Mouse (Mus musculus) neural tube, embryonic 14.5 days (tissue): ENCODE results near the gene Mpped2. TPM values are rescaled to one million over a fixed set of nuclear protein-coding genes. Genes with fewer than 3 reads are reported as not detected.

Experiments used
- ATAC-seq: fragments of 200-750 bp; cut with Nextera tagmentation; 2 replicates; pipeline ENCODE4 v1.8.0; 2017; ENCODE audit warnings: low read depth, mild to moderate bottlenecking, moderate TSS enrichment, moderate library complexity
- H3K27ac ChIP-seq: fragments of 300-500 bp; sonication (generic); 2 replicates; pipeline ENCODE4 v1.5.1; 2014; ENCODE audit warnings: low read depth, mild to moderate bottlenecking, control low read depth, low read length, moderate library complexity, mixed read lengths
- H3K27me3 ChIP-seq: fragments of 300-500 bp; sonication (generic); 2 replicates; pipeline ENCODE4 v1.6.1; 2014; ENCODE audit warnings: low read length; ENCODE audit not compliant: control insufficient read depth, insufficient read depth
- H3K36me3 ChIP-seq: fragments of 300-500 bp; sonication (generic); 2 replicates; pipeline ENCODE4 v1.6.1; 2014; ENCODE audit warnings: low read length, mixed read lengths; ENCODE audit not compliant: control insufficient read depth, insufficient read depth
- H3K4me1 ChIP-seq: fragments of 300-500 bp; sonication (generic); 2 replicates; pipeline ENCODE4 v1.6.1; 2014; ENCODE audit warnings: low read length; ENCODE audit not compliant: control insufficient read depth, insufficient read depth
- H3K4me2 ChIP-seq: fragments of 300-500 bp; sonication (generic); 2 replicates; pipeline ENCODE4 v1.6.1; 2014; ENCODE audit warnings: mild to moderate bottlenecking, low read depth, low read length, control low read depth
- H3K4me3 ChIP-seq: fragments of 300-500 bp; sonication (generic); 2 replicates; pipeline ENCODE4 v1.5.1; 2014; ENCODE audit warnings: low read depth, low read length, control low read depth, mixed read lengths
- H3K9ac ChIP-seq: fragments of 300-500 bp; sonication (generic); replicated peaks from 2 replicates; pipeline ENCODE4 v1.6.1; 2014; ENCODE audit warnings: low read depth, mild to moderate bottlenecking, control low read depth, low read length, mixed read lengths
- H3K9me3 ChIP-seq: fragments of 300-500 bp; sonication (generic); 2 replicates; pipeline ENCODE4 v1.6.1; 2016; ENCODE audit warnings: low read length; ENCODE audit not compliant: control insufficient read depth
- WGBS: fragments of 180-500 bp; shearing (Covaris S2); extraction: QIAGEN DNeasy Blood & Tissue Kit; methylation state at CpG from one replicate; pipeline ENCODE4 v1.1.7; 2014; 5-methylcytosine and 5-hydroxymethylcytosine counted together
- polyA plus RNA-seq: library from polyadenylated mRNA; unstranded; fragments of >200 nt; fragmentation: Nextera tagmentation; extraction: Ambion mirVana; gene quantifications from 2 replicates; pipeline ENCODE4 v1.2.1, GENCODE M21; 2014

Gene Mpped2
- polyA plus RNA-seq, 1 experiment from 2014 or later, result 239 TPM

GRCm38 (mm10) chr2:106772643-106773042, 79.6 kb downstream of the Mpped2 start:
- Histone ChIP-seq H3K27me3 (no peaks in the 10 kb centered on the region), H3K9ac (no peak overlapping the region), H3K4me3 (no peak overlapping the region), H3K9me3 (no peaks in the 10 kb centered on the region), H3K4me1 (no peaks in the 10 kb centered on the region; the same call in 1 of the 2 replicates), H3K27ac (no peak overlapping the region), H3K4me2 (no peak overlapping the region), H3K36me3 (no peaks in the 10 kb centered on the region)
- ATAC-seq, result no peak
- 46% methylated on average over 5 of the region's 5 CpGs for WGBS

DNA sequence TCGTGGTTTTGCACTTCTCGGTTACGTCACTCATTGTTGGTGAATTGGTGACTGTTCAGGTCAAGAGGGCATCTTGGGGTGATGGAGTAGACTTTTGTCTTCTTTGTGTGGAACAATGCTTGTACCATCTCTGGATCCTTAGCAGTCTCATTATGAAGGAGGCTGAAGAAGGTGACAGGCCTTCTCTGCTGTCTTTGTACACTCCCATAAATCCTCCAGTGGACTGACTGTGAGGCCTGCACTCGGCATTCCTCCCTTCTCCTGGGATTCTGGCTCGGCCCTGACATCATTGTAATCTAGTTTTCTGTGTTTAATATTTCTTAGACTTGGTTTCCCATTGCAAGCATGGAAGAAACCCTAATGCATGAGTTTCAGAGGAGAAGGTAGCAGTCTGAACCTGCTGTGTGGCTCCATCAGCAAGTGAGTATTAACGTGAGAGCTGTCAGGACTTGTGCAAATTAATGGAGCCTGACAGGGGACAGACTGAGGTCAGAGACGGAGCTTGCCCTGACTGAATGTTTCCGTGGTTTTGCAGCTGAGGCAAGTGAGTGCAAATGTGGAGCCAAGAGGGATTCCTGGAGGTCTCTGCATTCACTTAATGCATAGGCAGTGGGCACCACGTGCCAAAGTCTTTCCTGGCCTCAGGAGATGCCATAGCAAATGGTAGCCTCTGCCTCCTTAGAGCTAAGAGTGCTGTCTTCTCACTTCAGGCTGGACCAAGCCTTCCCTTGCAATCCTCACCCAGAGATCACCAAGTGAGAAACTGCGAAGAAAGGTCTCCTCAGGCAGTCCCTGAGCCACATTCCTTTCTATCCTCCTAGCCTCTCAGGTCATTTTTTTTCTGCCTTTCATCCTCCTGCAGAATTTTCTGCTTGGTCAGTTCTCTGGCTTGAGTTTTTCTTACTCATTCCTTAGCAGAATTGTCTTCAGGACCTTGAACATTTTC, 81.5 kb downstream of the Mpped2 start:
- WGBS, result 24% methylated on average over 10 of the region's 10 CpGs

DNA sequence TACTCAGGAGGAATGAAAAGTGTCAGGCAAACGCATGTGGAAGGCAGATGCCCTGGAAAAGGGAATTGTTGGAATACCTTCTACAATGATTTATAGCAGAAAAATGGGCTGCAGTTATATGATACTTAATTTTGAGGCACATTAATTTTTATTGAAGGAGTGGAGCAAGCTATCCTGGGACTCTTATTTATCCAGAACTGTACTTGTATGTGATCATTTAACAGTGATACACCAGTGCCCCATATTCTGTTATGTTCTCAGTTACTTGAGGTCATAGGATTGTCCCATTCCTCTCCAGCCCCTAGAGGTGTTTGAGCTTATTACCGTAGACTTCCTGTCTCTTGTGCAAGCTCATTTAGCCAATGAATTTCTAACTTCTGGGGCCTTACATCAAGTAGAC, 82.9 kb downstream of the Mpped2 start:
- WGBS, result 52% methylated on average over 2 of the region's 2 CpGs

More for the DNA sequence above, 81.5 kb downstream of the Mpped2 start:
- H3K27ac ChIP-seq, result peak overlapping the region; percentile 12; the same call in 1 of the 2 replicates
- H3K36me3 ChIP-seq, result no peaks in the 10 kb centered on the region
- no peaks in the 10 kb centered on the region for H3K9me3 ChIP-seq
- H3K27me3 ChIP-seq, result no peaks in the 10 kb centered on the region
- no peak overlapping the region for H3K9ac ChIP-seq
- no peak overlapping the region for H3K4me2 ChIP-seq
- no peak for ATAC-seq
- no peak overlapping the region for H3K4me3 ChIP-seq
- H3K4me1 ChIP-seq, result no peaks in the 10 kb centered on the region; the same call in 1 of the 2 replicates

DNA sequence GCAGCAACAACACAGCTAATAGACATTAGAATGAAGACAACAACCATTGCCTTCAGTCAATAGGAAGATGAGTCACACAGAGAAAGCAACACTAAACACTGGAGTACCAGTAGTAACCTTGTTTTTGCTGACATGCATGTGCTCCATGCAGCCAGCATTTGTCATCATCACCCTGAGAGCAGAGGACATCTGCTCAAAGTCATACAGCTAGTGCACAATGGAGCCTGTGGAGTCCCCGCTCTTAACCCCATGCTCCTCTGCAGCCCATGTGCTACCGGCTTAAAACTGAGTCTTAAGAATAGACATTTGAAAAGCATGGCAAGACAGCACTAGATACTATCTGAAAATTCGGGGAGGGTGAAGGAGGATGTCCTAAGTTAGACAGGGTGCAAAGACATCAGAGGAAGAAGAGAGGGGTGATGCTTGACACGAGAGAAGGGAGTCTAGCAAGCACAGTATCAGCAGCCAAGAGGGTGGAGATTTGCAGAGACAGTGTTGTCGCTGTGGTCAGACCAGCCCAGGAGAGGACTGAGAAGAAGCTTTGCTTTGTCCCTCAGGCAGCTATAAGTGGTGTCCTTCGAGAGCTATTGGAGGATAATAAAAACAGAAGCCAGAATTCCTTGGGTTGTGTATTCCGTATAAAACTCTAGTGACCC, 85.9 kb downstream of the Mpped2 start:
- no peak for ATAC-seq
- H3K4me1 ChIP-seq, result peaks cover 10% of the 10 kb centered on the region
- 85% methylated on average over 7 of the region's 7 CpGs for WGBS

More for the DNA sequence above, 82.9 kb downstream of the Mpped2 start:
- peaks cover 2% of the 10 kb centered on the region; the same call in 1 of the 2 replicates for H3K4me1 ChIP-seq
- no peak for ATAC-seq
- H3K9me3 ChIP-seq, result no peaks in the 10 kb centered on the region
- H3K9ac ChIP-seq, result no peak overlapping the region
- H3K36me3 ChIP-seq, result no peaks in the 10 kb centered on the region
- no peaks in the 10 kb centered on the region for H3K27me3 ChIP-seq
- H3K4me2 ChIP-seq, result no peak overlapping the region
- no peak overlapping the region for H3K27ac ChIP-seq
- no peak overlapping the region for H3K4me3 ChIP-seq

GRCm38 (mm10) chr2:106781181-106782179, 88.4 kb downstream of the Mpped2 start:
- H3K36me3 ChIP-seq, result no peaks in the 10 kb centered on the region
- no peaks in the 10 kb centered on the region for H3K27me3 ChIP-seq
- no peak overlapping the region for H3K4me3 ChIP-seq
- H3K4me1 ChIP-seq, result peaks cover 10% of the 10 kb centered on the region
- no peak for ATAC-seq
- no peak overlapping the region for H3K9ac ChIP-seq
- H3K4me2 ChIP-seq, result no peak overlapping the region
- 75% methylated on average over 26 of the region's 26 CpGs for WGBS
- H3K27ac ChIP-seq, result peak overlapping the region; percentile 30
- no peaks in the 10 kb centered on the region for H3K9me3 ChIP-seq

More for the DNA sequence above, 85.9 kb downstream of the Mpped2 start:
- no peaks in the 10 kb centered on the region for H3K36me3 ChIP-seq
- no peaks in the 10 kb centered on the region for H3K27me3 ChIP-seq
- H3K4me2 ChIP-seq, result no peak overlapping the region
- H3K27ac ChIP-seq, result no peak overlapping the region
- no peak overlapping the region for H3K4me3 ChIP-seq
- no peaks in the 10 kb centered on the region for H3K9me3 ChIP-seq
- no peak overlapping the region for H3K9ac ChIP-seq

DNA sequence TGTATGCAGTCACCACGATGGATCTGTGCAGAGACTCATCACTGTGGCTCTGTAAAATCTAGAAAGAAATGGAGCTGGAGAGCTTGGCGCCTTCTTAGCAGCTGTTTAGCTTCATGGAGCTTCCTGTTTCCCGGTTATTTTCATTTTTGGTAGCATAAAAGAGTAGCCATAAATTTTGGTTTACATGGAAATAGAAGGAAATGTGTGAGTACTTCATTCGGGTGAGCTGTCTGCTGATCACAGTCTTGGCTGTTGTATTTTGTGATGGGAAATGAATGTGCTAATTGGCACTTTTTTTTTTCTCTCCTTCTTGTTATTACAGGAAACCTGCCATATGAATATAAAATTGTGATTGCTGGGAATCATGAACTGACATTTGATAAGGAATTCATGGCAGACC, 90.2 kb downstream of the Mpped2 start:
- H3K27ac ChIP-seq, result no peak overlapping the region
- no peaks in the 10 kb centered on the region for H3K36me3 ChIP-seq
- ATAC-seq, result no peak
- H3K9me3 ChIP-seq, result no peaks in the 10 kb centered on the region
- H3K4me2 ChIP-seq, result no peak overlapping the region
- H3K4me1 ChIP-seq, result peaks cover 10% of the 10 kb centered on the region
- WGBS, result 69% methylated on average over 4 of the region's 4 CpGs
- H3K27me3 ChIP-seq, result no peaks in the 10 kb centered on the region
- H3K9ac ChIP-seq, result no peak overlapping the region
- no peak overlapping the region for H3K4me3 ChIP-seq

DNA sequence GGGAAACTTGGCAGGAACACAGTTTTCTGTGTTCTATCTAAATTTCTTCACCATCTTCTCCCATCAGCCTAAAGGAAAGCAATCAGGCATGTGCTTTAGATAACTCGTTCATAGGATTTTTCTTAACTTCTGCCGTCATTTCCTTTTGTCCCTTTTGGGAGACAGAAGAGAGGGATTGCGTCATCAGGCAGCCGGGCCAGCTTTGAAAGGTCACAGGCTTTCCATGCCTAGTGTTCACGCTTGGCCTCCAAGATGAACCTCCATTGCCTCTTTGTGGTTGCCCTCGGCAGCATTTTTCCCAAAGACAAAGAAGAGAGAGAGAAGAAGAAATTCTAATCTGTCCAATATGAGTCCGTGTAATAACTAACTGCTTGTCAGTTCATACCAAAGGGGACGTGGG, 95.0 kb downstream of the Mpped2 start:
- Histone ChIP-seq H3K4me3 (no peak overlapping the region), H3K27ac (no peak overlapping the region), H3K36me3 (no peaks in the 10 kb centered on the region), H3K4me2 (no peak overlapping the region), H3K9me3 (no peaks in the 10 kb centered on the region), H3K4me1 (no peaks in the 10 kb centered on the region), H3K27me3 (no peaks in the 10 kb centered on the region), H3K9ac (no peak overlapping the region)
- 18% methylated on average over 8 of the region's 8 CpGs for WGBS
- no peak for ATAC-seq

DNA sequence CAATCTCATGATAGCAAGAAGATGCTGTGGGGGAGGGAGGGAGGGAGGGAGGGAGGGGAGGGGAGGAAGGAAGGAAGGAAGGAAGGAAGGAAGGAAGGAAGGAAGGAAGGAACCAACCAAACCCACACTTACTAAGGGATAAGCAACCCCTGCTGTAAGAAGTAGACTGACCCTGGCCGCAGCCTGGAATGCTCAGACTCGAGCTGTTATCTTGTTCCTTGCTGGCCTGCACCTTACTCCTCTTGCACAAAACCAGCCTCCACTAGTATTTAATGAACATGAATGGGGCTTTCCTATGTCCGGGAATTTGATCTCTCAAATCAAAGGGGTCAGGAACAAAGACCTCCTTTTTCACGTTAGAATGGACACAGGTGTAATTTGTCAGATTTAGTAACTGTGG, 95.5 kb downstream of the Mpped2 start:
- H3K9me3 ChIP-seq, result no peaks in the 10 kb centered on the region
- no peaks in the 10 kb centered on the region for H3K4me1 ChIP-seq
- no peak overlapping the region for H3K4me2 ChIP-seq
- H3K27me3 ChIP-seq, result no peaks in the 10 kb centered on the region
- no peak overlapping the region for H3K27ac ChIP-seq
- no peak overlapping the region for H3K9ac ChIP-seq
- WGBS, result 50% methylated on average over 4 of the region's 4 CpGs
- no peak overlapping the region for H3K4me3 ChIP-seq
- no peak for ATAC-seq
- H3K36me3 ChIP-seq, result no peaks in the 10 kb centered on the region
